Mouse (Mus musculus): ENCODE data around the gene Palm.
"Not testable (repeated sequence)": the region's sequence is repeated elsewhere in the genome, so short reads cannot be mapped to it uniquely, and the experiment has no call there.

Gene Palm

DNA sequence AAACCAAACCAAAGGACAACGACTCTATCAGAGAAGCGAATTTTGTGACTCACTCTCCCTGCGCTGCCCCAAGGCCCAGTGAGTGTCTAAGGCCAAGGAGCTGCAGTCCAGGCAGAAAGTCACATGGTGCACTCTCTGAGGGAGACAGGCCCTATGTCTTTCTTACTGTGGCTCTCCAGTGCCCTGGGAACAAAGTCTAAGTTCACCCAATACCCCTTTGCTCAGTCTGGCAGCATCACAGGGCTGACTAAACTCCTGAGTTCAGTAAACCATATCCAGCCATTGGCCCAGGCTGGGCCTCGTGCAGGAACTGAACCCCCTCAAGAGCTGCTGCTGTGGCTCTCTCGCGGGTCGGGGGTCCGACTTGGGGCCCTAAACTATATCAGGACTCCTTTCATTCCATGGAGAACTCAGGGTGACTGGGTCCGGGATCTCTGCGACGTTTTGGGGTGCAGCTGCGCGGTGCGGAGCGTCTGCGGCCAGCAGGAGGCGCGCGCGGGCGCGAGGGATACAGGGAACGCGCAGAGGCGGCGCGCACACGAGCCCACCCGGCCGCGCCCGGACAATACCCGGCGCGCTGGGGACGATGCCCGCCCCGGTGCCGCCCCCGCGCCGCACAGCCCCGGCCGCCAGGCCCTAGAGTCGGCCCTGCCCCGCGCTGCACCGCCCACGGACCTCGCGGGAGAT, at the start of gene Palm:
Gene Palm (plus strand): TSS at position 522 of the 687 bp plus-strand sequence.
- peak; percentile 89 for DNase-seq

GRCm38 (mm10) chr10:79743650-79744365, 49.6 kb upstream of the Palm start:
- DNase-seq, result no peak

DNA sequence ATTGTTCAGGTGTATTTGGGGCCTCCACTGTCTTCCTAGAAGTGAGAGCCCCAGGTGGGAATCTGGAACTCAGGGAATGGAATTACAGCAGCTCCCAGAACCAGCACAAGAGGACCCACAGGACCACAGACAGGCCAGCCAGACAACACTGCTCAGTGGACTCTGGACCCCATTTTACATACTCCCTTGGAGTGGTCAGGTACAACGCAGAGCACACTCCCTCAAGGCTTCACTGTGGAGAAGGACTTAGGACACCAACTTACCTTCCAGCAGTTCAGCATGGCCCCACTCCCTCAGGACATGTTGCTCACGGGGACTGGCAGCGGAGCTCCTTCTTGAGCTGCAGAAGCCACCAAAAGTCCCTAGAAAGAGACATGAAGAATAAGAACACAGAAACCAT, 48.0 kb upstream of the Palm start:
- DNase-seq, result no peak

GRCm38 (mm10) chr10:79745898-79746773, 47.2 kb upstream of the Palm start, which contains the start of gene Polrmt:
Gene Polrmt, minus strand, starts transcription at chr10:79746581.
- peak; percentile 96 for DNase-seq

GRCm38 (mm10) chr10:79746774-79747151, 46.6 kb upstream of the Palm start:
- peak; percentile 31 for DNase-seq

GRCm38 (mm10) chr10:79748496-79748895, 44.9 kb upstream of the Palm start:
- DNase-seq, result no peak

GRCm38 (mm10) chr10:79754856-79755516, 38.4 kb upstream of the Palm start, which contains the start of gene Fgf22:
Gene Fgf22, plus strand, starts transcription at chr10:79755076.
- peak; percentile 38 for DNase-seq

DNA sequence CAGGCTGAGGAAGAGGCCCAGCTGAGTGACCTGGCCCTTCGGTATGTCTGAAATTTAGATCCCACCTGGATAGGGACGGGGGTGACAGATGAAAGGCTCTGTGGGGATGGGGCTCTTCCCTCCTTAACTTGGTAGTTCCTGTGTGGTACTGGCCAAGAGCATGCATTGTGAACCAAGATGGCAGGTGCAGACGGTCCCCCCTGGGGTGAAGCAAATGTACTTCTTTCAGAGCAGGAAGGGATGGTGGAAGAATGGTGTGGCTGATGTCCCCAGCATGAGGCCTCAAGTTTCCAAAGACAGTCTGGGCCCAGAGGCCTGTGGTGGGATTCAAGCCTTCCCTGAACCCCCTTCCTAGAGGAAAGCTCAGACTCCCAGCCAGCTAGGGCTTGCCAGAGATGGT, 37.5 kb upstream of the Palm start:
- DNase-seq, result no peak

DNA sequence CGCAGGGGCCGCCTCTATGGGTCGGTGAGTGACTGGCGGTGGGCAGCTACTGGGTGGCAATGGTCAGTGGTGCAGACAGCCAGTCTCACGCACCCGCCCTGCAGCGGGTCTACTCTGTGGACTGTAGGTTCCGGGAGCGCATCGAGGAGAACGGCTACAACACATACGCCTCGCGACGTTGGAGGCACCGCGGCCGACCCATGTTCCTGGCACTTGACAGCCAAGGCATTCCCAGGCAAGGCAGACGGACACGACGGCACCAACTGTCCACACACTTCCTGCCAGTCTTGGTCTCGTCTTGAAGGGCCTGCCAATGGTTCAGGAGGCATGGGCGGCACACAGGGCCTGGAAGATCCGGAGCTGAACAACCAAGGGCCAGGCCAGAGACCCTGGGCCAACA, 36.7 kb upstream of the Palm start:
- DNase-seq, result no peak

DNA sequence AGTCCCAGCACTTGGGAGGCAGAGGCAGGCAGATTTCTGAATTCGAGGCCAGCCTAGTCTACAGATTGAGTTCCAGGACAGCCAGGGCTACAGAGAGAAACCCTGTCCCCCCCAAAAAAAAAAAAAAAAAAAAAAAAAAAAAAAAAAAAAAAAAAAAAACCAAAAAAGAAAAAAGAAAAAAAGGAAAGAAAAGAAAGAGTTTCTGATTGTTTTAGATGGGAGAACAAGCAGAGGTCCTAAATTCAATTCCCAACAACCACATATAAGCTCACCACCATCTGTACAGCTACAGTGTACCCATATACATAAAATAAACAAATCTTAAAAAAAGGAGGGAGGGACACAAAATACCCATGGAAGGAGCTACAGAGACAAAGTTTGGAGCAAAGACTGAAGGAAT, 33.7 kb upstream of the Palm start:
- not testable (repeated sequence) for DNase-seq

DNA sequence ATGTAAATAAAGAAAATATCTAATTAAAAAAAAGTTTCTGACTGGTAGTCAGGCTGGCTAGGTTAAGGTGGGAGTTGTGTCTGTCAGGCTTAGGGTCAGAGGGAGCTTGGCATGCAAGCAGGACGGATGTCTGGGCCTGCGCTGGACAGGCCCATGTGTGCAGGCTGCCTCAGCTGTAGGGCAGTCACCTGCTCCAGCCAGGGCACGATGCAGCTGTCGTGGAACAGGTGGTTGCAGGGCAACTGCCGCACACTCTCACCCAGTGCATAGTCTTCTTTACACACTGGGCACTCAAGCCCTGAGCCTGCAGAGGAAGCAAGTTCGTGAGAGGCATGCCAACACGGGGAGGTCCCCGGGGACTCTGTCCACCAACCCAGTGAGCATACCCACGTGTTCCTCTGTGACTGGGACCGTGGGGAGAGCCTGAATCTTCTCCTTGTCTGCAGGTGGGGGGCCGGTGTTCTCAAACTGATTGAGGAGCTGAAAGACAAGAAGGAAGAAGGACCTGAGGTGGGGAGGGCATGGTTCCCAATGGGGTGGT, 32.7 kb upstream of the Palm start:
- DNase-seq, result no peak

GRCm38 (mm10) chr10:79762875-79763274, 30.5 kb upstream of the Palm start:
- no peak for DNase-seq

DNA sequence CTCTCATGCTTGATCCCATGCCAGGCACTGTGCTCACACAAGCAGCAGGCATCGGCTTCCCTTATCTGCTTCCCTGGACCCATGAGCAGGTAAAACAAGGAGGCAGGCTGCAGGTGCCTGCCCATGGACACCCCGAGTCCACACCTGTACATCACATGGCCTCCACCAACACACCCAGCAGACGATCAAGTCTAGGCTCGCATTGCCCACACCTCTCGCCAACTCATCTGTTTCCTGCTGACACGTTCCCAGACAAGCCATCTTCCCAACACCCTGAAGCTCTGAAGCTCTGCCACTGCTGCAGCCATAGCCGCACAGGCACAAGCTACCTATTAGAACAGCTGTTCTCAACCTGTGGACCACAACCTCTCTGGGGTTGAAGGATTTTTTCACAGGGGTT, 29.1 kb upstream of the Palm start:
- DNase-seq, result no peak

DNA sequence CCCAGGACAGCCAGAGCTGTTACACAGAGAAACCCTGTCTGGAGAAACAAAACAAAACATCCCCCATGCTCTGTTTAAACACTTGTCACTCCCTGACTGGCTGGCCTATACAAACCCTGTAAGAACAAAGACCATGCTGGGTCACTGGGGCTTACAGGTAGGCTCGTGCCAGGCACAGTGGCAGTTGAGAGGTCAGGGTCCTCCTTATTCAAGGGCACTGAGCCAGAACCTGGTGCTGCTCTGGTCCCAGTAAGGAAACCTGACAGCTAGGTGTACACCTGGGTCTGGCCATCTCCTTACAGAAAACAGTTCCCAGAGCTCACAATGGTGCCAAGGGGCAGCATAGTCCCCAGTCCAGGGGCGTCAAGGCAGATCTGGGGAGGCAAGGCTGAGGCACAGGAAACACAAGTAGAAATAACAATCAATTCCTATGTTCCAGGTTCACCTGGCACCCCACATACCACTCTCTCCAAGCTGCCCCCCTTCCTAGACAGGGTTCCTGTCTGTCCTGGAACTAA, 28.1 kb upstream of the Palm start:
- DNase-seq, result no peak

DNA sequence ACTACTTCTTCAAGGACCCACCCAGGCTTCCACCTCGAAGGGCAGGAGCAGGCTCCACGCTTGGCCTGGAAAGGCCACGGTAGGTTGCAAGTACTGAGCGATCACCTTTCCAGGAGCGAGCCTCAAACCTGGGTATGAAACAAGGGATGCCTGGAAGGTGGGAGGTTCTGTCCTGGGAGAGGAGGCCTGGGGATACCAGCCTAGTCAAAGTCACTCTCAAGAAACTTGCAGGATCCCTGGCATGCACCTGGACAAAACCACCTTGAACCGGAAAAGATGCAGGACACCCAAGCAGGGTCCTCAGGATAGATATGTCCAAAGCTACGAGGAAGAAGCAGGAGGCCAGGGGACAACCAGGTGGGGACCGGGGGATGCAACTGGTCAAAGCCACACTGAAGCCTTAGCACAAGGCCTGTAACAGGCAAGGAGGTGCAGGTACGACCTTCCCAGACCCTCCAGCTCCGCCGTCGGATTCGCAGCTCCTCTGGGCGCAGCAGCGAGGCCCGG, 27.3 kb upstream of the Palm start:
- DNase-seq, result no peak

DNA sequence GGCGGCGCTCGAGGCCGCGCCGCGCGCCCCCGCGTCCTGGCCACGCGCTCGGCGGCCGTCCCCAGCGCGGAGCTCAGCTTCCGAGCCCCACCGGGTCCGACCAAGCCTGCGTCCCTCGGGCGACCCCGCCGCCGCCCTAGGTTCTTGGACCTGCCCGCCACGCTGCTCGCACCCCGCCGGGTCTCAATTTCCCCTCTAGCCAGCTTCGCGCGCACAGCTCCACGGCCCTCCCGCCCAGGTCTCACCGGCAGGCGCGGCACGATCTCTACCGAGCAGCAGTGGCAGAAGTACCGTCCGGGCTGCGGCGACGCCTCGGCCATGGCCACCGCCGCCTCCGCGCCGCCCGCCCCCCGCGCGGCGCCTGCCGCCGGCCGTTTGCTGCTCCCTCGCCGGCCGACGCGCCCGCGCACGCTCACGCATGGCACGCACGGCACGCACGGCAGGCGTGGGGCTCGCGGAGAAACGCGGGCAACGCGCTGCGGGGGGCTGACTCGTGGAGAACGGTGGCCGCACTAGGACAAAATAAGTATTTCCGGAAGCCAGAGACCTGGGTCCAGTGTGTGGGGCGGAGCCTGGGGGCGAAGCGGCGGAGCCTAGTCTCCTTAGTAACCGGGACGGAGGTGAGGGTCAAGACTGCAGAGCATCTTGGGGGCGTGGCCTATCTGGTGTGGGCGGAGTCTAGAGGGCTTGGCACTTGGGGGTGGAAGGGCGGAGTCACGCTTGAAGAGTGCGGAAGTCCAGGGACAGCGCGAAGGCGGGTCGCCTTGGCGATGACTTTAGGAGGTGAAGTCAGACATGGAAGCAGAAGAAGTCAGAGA, 26.7 kb upstream of the Palm start, which contains the start of gene Rnf126:
Gene Rnf126 (minus strand): TSS at position 445 of the 818 bp plus-strand sequence.
- peak; percentile 99 for DNase-seq

- DNase-seq, result peak; percentile 80
Observed at GRCm38 (mm10) chr10:79767372-79768244, 25.8 kb upstream of the Palm start.

GRCm38 (mm10) chr10:79768400-79768799, 25.0 kb upstream of the Palm start:
- DNase-seq, result peak; percentile 84

- DNase-seq, result no peak
Observed at GRCm38 (mm10) chr10:79769329-79769728, 24.0 kb upstream of the Palm start.

- DNase-seq, result no peak
Observed at GRCm38 (mm10) chr10:79772320-79772719, 21.1 kb upstream of the Palm start.
